31 mouse cellular contexts compared by ENCODE assay signal in genomic region chr2:6467318-6467717, GRCm38 (mm10).
"Had no signal": no experiment of that assay in that cellular context is flagged by ENCODE, and none has a peak within 500 bp of the region (broad histone marks: within the 10 kb centered on the region; RNA-seq: fewer than 3 reads in every experiment).

No protein-coding gene starts in this region.

- H3K9ac ChIP-seq: limb, embryonic 12.5 days; limb, embryonic 13.5 days; limb, embryonic 15.5 days; liver, embryonic 12.5 days; liver, embryonic 13.5 days; liver, embryonic 14.5 days; liver, embryonic 15.5 days; liver, postnatal 0 days; lung, embryonic 14.5 days; lung, embryonic 15.5 days; midbrain, embryonic 12.5 days; midbrain, embryonic 13.5 days; midbrain, embryonic 15.5 days; neural tube, embryonic 12.5 days had no signal

- H3K27ac ChIP-seq: left cerebral cortex, adult 2 months; limb, embryonic 10.5 days; limb, embryonic 12.5 days; limb, embryonic 13.5 days; limb, embryonic 15.5 days; liver, embryonic 12.5 days; liver, embryonic 13.5 days; liver, embryonic 14.5 days; liver, embryonic 15.5 days; lung, embryonic 15.5 days; macrophage; midbrain, embryonic 10.5 days; midbrain, embryonic 12.5 days; midbrain, embryonic 13.5 days; midbrain, embryonic 15.5 days; neural tube, embryonic 12.5 days had no signal

- H3K36me3 ChIP-seq: limb, embryonic 10.5 days; limb, embryonic 12.5 days; limb, embryonic 13.5 days; limb, embryonic 15.5 days; liver, embryonic 12.5 days; liver, embryonic 13.5 days; liver, embryonic 15.5 days; lung, embryonic 15.5 days; midbrain, embryonic 10.5 days; midbrain, embryonic 12.5 days; midbrain, embryonic 13.5 days; midbrain, embryonic 15.5 days; neural tube, embryonic 12.5 days had no signal

- H3K4me3 ChIP-seq: left cerebral cortex, adult 2 months; limb, embryonic 10.5 days; limb, embryonic 12.5 days; limb, embryonic 13.5 days; limb, embryonic 15.5 days; liver, embryonic 12.5 days; liver, embryonic 13.5 days; liver, embryonic 15.5 days; lung, embryonic 15.5 days; megakaryocyte, embryonic 14.5 days; midbrain, embryonic 10.5 days; midbrain, embryonic 12.5 days; midbrain, embryonic 13.5 days; midbrain, embryonic 15.5 days; myocyte; neural tube, embryonic 12.5 days had no signal

- H3K27me3 ChIP-seq: limb, embryonic 12.5 days; limb, embryonic 13.5 days; limb, embryonic 15.5 days; liver, embryonic 13.5 days; liver, embryonic 15.5 days; lung, embryonic 15.5 days; megakaryocyte, embryonic 14.5 days; midbrain, embryonic 12.5 days; midbrain, embryonic 13.5 days; midbrain, embryonic 15.5 days; neural tube, embryonic 12.5 days had no signal

- H3K4me1 ChIP-seq: liver, embryonic 15.5 days had no signal

- H3K9me3 ChIP-seq: limb, embryonic 10.5 days; limb, embryonic 12.5 days; limb, embryonic 13.5 days; limb, embryonic 15.5 days; liver, embryonic 12.5 days; liver, embryonic 13.5 days; liver, embryonic 15.5 days; lung, embryonic 15.5 days; midbrain, embryonic 10.5 days; midbrain, embryonic 13.5 days; midbrain, embryonic 15.5 days; neural tube, embryonic 12.5 days had no signal

- H3K4me2 ChIP-seq: limb, embryonic 12.5 days; limb, embryonic 13.5 days; limb, embryonic 15.5 days; liver, embryonic 11.5 days; liver, embryonic 12.5 days; liver, embryonic 13.5 days; liver, embryonic 15.5 days; lung, embryonic 14.5 days; lung, embryonic 15.5 days; midbrain, embryonic 12.5 days; midbrain, embryonic 13.5 days; midbrain, embryonic 15.5 days; neural tube, embryonic 12.5 days had no signal

- ATAC-seq: liver, embryonic 12.5 days; liver, postnatal 0 days; lung, postnatal 0 days; midbrain, embryonic 13.5 days; midbrain, embryonic 15.5 days had no signal

- DNase-seq: left cerebral cortex, postnatal 4 days; liver; liver, embryonic 13.5 days; liver, postnatal 0 days; lung, adult 18-20 months; lung, adult 2 months; lung, embryonic 14.5 days; lung, postnatal 10 days; lung, postnatal 14 days; lung, postnatal 36 days; lung, postnatal 4 days; midbrain, embryonic 14.5 days had no signal
